Mouse (Mus musculus): ENCODE measurements at regions not wholly inside any gene's neighbourhood (a gene's known extent, or its start where the extent isn't known, plus 50 kb on each side); places are given as distances from the start of the nearest gene placed in this dataset.

DNA sequence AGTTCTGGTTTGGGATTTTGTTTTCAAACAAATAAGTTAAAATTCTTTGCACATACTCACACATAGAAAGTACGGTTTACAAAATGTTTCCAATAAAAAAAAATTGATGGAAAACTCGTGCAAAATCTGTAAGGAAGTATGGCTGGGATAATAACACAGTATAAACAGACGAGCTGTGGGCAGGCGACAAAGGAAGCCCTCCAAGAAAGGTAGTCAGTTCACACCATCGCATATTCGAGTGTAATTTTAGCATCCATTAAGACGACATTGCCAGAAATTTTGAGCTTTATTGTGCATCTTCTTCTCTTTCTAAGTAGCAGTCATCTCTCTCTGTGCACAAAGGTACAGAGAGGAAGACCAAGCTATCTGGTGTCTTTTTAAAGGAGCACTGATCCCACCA, 57.6 kb upstream of the Camk2d start:
- no peaks in the 10 kb centered on the region for H3K36me3 ChIP-seq (ENCODE audit: control insufficient read depth, insufficient read depth, low read length)
- no peaks in the 10 kb centered on the region for H3K27me3 ChIP-seq (ENCODE audit: control insufficient read depth, insufficient read depth, low read length)
- no peaks in the 10 kb centered on the region for H3K9me3 ChIP-seq (ENCODE audit: control insufficient read depth, low read length)
- no peak overlapping the region for H3K4me2 ChIP-seq (ENCODE audit: low read depth, low read length, severe bottlenecking)
- no peak overlapping the region for H3K4me3 ChIP-seq (ENCODE audit: low read depth, low read length)
- WGBS = 85% methylated on average over 7 of the region's 7 CpGs
- no peak for DNase-seq (ENCODE audit: low spot score)
- no peak overlapping the region for H3K27ac ChIP-seq (ENCODE audit: low read depth, low read length)
- no peaks in the 10 kb centered on the region for H3K4me1 ChIP-seq (replicated peaks; ENCODE audit: control insufficient read depth, insufficient read depth, low read length)
- no peak overlapping the region for H3K9ac ChIP-seq (ENCODE audit: low read length)
- ATAC-seq (replicated peaks; ENCODE audit: low FRiP score) = no peak

DNA sequence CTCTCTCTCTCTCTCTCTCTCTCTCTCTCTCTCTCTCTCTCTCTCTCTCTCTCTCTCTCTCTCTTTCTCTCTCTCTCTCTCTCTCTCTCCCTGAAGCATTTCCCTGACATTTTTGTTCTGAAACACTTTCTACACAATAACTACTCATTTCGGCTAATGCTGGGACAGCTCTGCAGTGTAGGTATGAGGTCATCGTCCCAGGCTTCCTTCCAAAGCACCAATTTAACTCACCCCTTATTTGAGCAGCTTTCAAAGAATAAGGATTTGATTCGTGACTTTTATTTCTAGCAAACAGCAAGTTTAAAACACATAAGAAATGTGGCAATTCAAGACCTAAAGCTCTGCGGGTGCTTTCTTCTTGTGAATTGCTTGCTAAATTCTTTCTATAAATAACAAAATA, 55.0 kb upstream of the Camk2d start:
- Histone ChIP-seq H3K36me3 (ENCODE audit: control insufficient read depth, insufficient read depth, low read length) (no peaks in the 10 kb centered on the region), H3K4me2 (ENCODE audit: low read depth, low read length, severe bottlenecking) (no peak overlapping the region), H3K9me3 (ENCODE audit: control insufficient read depth, low read length) (no peaks in the 10 kb centered on the region), H3K27ac (ENCODE audit: low read depth, low read length) (no peak overlapping the region), H3K4me1 (replicated peaks; ENCODE audit: control insufficient read depth, insufficient read depth, low read length) (no peaks in the 10 kb centered on the region), H3K4me3 (ENCODE audit: low read depth, low read length) (no peak overlapping the region), H3K9ac (ENCODE audit: low read length) (no peak overlapping the region), H3K27me3 (ENCODE audit: control insufficient read depth, insufficient read depth, low read length) (no peaks in the 10 kb centered on the region)
- ATAC-seq (replicated peaks; ENCODE audit: low FRiP score) (no peak), DNase-seq (ENCODE audit: low spot score) (no peak)
- WGBS = 83% methylated on average over 4 of the region's 4 CpGs

Data from forebrain, embryonic 11.5 days (tissue).